32 mouse cellular contexts compared by ENCODE assay signal in genomic region chr19:46728909-46729308, GRCm38 (mm10). TPM values are rescaled to one million over a fixed set of nuclear protein-coding genes. Genes with fewer than 3 reads are reported as not detected.
DNase-seq lines count a peak whose midpoint lies in the region; ATAC-seq and TF ChIP-seq lines count a peak whose summit lies in the region.
"Had no signal": no experiment of that assay in that cellular context is flagged by ENCODE, and none has a peak within 500 bp of the region (broad histone marks: within the 10 kb centered on the region; RNA-seq: fewer than 3 reads in every experiment).

No protein-coding gene starts in this region.

- H3K4me1 ChIP-seq in G1E (ENCODE audit: insufficient read depth, low read depth, low read length), result peaks cover 40% of the 10 kb centered on the region
- H3K4me1 ChIP-seq: embryonic facial prominence, embryonic 13.5 days; intestine, embryonic 15.5 days had no signal

- no peaks in the 10 kb centered on the region for H3K36me3 ChIP-seq in G1E (replicated peaks)
- H3K36me3 ChIP-seq: hindbrain, embryonic 13.5 days; intestine, embryonic 15.5 days had no signal

- H3K9me3 ChIP-seq in G1E (replicated peaks), result no peaks in the 10 kb centered on the region
- H3K9me3 ChIP-seq: embryonic facial prominence, embryonic 10.5 days; embryonic facial prominence, embryonic 13.5 days; heart, embryonic 15.5 days; hindbrain, embryonic 10.5 days; hindbrain, embryonic 13.5 days; intestine, embryonic 15.5 days had no signal

- no peak overlapping the region for H3K4me3 ChIP-seq in layer of hippocampus, adult 2 months
- peak overlapping the region; percentile 9; the same call in 1 of the 2 replicates for H3K4me3 ChIP-seq in G1E (ENCODE audit: low read depth, low read length)
- H3K4me3 ChIP-seq: embryonic facial prominence, embryonic 10.5 days; embryonic facial prominence, embryonic 13.5 days; gastrocnemius, adult 2 months; heart, embryonic 12.5 days; heart, embryonic 15.5 days; hindbrain, embryonic 10.5 days; hindbrain, embryonic 13.5 days; intestine, embryonic 15.5 days had no signal

- TF ChIP-seq CTCF in layer of hippocampus, adult 2 months (conservative IDR thresholded peaks at IDR 0.05), result no peak
- TF ChIP-seq CTCF in G1E (IDR thresholded peaks at IDR 0.05; ENCODE audit: low read depth, low read length), result no peak

- DNase-seq in layer of hippocampus, adult 2 months (ENCODE audit: low spot score in 2 of 2), result no peak
- no peak for DNase-seq in layer of hippocampus, adult 8-10 months (ENCODE audit: low spot score in 2 of 2)
- no peak for DNase-seq in G1E (ENCODE audit: low spot score)
- no peak for DNase-seq in kidney, adult 11 months
- DNase-seq in urinary bladder, postnatal 36 days (ENCODE audit: low spot score in 2 of 2), result no peak
- DNase-seq: adrenal gland, postnatal 14 days; cerebellum, adult 11-12 months; cerebellum, adult 8-10 months; cerebellum, postnatal 10 days; cerebellum, postnatal 36 days; forebrain, postnatal 0 days; gastrocnemius, adult 2 months; gastrocnemius, postnatal 14 days; heart, adult 18-20 months; heart, postnatal 10 days; heart, postnatal 36 days had no signal

- no peak for ATAC-seq in G1E (ENCODE audit: extremely low read depth, insufficient number of reproducible peaks, low FRiP score, poor library complexity, severe bottlenecking)
- peak; percentile 59 for ATAC-seq in monocyte, adult 5-6 weeks (replicated peaks; ENCODE audit: insufficient number of reproducible peaks, low FRiP score, low TSS enrichment, poor library complexity, severe bottlenecking)
- ATAC-seq: CD4-positive, CD25-positive, alpha-beta regulatory T cell, adult 4 months; forebrain, embryonic 14.5 days; forebrain, postnatal 0 days; hindbrain, embryonic 16.5 days had no signal

- H3K27ac ChIP-seq in layer of hippocampus, adult 2 months, result peak overlapping the region; percentile 83
- H3K27ac ChIP-seq: embryonic facial prominence, embryonic 10.5 days; embryonic facial prominence, embryonic 13.5 days; gastrocnemius, adult 2 months; heart, embryonic 15.5 days; hindbrain, embryonic 10.5 days; intestine, embryonic 15.5 days had no signal

- peaks cover 7% of the 10 kb centered on the region for H3K27me3 ChIP-seq in G1E (ENCODE audit: insufficient read depth, low read length)
- H3K27me3 ChIP-seq: embryonic facial prominence, embryonic 13.5 days; heart, embryonic 12.5 days; heart, embryonic 15.5 days; hindbrain, embryonic 13.5 days; intestine, embryonic 15.5 days had no signal

RNA-seq across cellular contexts. Expression of gene As3mt, which starts 21.7 kb away (rescaled TPM):
- 10 to 100 TPM; 23.1 to 25.2 TPM for total RNA-seq in layer of hippocampus, adult 2 months (2021)
- 10 to 100 TPM; 25.3 to 33.0 (median 29.8) TPM for total RNA-seq in layer of hippocampus, adult 8-10 months (2022)
- total RNA-seq in G1E (2014; fragmentation: Nextera tagmentation) (not detected in 2 replicates), G1E (2017) (0.17 and 0.49 TPM in 2 replicates)
- not detected in 2 replicates for polyA plus RNA-seq in G1E (2012)
- total RNA-seq in monocyte, adult 5-6 weeks (2017), result 43.3 to 130 TPM (median 45.7 TPM) in 3 replicates

RNA-seq across cellular contexts. Expression of gene Cnnm2, which starts 32.5 kb away (rescaled TPM):
- total RNA-seq in layer of hippocampus, adult 2 months (2021), result 10 to 100 TPM; 37.9 to 38.8 TPM
- total RNA-seq in layer of hippocampus, adult 8-10 months (2022), result 10 to 100 TPM; 35.6 to 43.6 (median 39.9) TPM
- total RNA-seq in G1E (2014; fragmentation: Nextera tagmentation) (67.6 and 68.1 TPM in 2 replicates), G1E (2017) (16.2 and 16.7 TPM in 2 replicates)
- 20.7 and 27.1 TPM in 2 replicates for polyA plus RNA-seq in G1E (2012)
- 2.6 to 10.0 TPM (median 5.9 TPM) in 3 replicates for total RNA-seq in monocyte, adult 5-6 weeks (2017)

RNA-seq across cellular contexts. Expression of gene Borcs7, which starts 39.2 kb away (rescaled TPM):
- 10 to 100 TPM; 22.8 TPM for total RNA-seq in layer of hippocampus, adult 2 months (2021)
- 10 to 100 TPM; 20.2 to 22.6 (median 21.2) TPM for total RNA-seq in layer of hippocampus, adult 8-10 months (2022)
- total RNA-seq in G1E (2014; fragmentation: Nextera tagmentation), result 6.5 and 9.5 TPM in 2 replicates
- total RNA-seq in G1E (2017), result 4.4 and 5.1 TPM in 2 replicates
- polyA plus RNA-seq in G1E (2012), result 0.88 and 1.5 TPM in 2 replicates
- total RNA-seq in monocyte, adult 5-6 weeks (2017), result 10.0 to 20.7 TPM (median 12.4 TPM) in 3 replicates

RNA-seq across cellular contexts. Expression of gene Cyp17a1, which starts 55.9 kb away (rescaled TPM):
- total RNA-seq in layer of hippocampus, adult 2 months (2021), result not detected
- not detected for total RNA-seq in layer of hippocampus, adult 8-10 months (2022)
- not detected in 2 replicates for total RNA-seq in G1E (2014; fragmentation: Nextera tagmentation)
- total RNA-seq in G1E (2017), result 0.06 and 0.22 TPM in 2 replicates
- polyA plus RNA-seq in G1E (2012), result not detected in 2 replicates
- 1.6 to 6.0 TPM (median 3.4 TPM) in 3 replicates for total RNA-seq in monocyte, adult 5-6 weeks (2017)
- total RNA-seq: forebrain, postnatal 0 days; gastrocnemius, adult 2 months; gastrocnemius, postnatal 14 days; heart, adult 18-20 months; heart, postnatal 10 days; heart, postnatal 36 days had no signal
- polyA plus RNA-seq: brain, embryonic 14.5 days; C2C12; CD4-positive, CD25-positive, alpha-beta regulatory T cell, adult 4 months; cortical plate, adult 2 months; embryonic facial prominence, embryonic 10.5 days; embryonic facial prominence, embryonic 13.5 days; erythroblast, embryonic 14.5 days; forebrain, embryonic 14.5 days; forebrain, postnatal 0 days; frontal cortex, adult 2 months; hindbrain, embryonic 10.5 days; hindbrain, embryonic 13.5 days; hindbrain, embryonic 16.5 days; intestine, embryonic 15.5 days had no signal

Comparison
In these comparisons a context has a peak if more than half of its experiments do, and no peak if none do; other contexts are left out.
1. RNA of gene As3mt, which starts 21.7 kb away (total RNA-seq): 43.3 to 130 TPM in monocyte, adult 5-6 weeks, 25.3 to 33.0 TPM in layer of hippocampus, adult 8-10 months and 23.1 to 25.2 TPM in layer of hippocampus, adult 2 months; 0.17 to 0.49 TPM in G1E; every median in the first group is over 10 times any median in the second.